Mouse (Mus musculus): ENCODE results near the gene Acot11.

The Acot11 gene

DNA sequence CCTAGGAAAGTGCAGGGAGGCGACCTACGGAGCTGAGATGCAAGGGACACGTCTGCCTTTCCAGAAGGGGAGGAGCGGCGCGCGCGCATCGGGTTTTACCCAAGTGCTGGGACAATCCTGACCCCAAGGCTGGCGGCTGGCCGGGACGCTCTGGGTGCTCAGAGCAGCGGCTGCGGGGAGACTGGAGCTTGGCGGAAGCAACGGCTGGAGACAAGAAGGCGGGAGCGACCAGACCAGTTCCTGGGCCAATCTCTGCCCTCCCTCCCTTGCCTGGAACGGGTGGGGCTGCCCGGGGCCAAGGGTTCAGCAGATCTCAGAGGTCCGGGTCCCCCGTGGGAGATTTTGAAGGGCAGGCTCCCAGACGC, at the start of gene Acot11:
TSS of gene Acot11 (minus strand) at position 89 of the 365 bp plus-strand sequence.
- DNase-seq (ENCODE audit: low read depth), result peak; percentile 37

DNA sequence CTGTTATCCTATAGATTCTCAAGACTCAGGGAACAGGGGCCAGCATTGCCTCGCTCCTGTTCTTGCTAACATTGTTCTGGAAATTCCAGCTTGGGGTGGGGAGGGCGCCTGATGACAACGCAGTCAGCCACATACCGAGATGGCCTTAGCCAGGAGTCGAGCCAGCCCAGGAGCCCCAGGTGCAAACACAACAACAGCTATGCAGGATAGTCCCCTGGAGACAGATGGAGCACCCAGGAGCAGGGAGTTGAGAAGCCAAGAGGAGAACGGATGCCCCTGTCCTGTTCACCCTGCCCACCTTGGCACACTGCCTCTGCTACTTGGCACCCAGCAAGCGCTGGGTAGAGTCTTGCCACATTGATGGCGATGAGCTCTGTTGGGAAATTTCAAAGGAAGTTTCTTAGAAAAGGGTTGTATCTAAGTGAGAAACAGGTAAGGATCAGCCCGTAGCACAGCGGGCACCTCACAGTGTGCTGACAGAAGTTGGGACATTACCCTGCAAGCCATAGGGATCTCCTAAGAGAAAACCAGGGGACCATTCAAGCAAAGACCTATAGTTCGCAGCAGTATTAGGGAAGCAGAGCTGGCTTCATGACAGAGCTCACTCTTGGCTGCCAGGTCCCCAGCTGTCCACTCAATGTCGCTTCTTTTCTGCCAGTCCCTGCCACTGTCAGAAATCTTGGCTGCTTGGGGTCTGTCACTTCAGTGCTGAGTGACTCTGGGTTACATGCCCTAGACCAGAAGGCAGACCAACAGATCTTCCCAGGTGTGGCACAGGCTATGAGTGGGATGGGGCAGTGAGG, 43.7 kb upstream of the Acot11 start:
- DNase-seq (ENCODE audit: low read depth), result no peak

DNA sequence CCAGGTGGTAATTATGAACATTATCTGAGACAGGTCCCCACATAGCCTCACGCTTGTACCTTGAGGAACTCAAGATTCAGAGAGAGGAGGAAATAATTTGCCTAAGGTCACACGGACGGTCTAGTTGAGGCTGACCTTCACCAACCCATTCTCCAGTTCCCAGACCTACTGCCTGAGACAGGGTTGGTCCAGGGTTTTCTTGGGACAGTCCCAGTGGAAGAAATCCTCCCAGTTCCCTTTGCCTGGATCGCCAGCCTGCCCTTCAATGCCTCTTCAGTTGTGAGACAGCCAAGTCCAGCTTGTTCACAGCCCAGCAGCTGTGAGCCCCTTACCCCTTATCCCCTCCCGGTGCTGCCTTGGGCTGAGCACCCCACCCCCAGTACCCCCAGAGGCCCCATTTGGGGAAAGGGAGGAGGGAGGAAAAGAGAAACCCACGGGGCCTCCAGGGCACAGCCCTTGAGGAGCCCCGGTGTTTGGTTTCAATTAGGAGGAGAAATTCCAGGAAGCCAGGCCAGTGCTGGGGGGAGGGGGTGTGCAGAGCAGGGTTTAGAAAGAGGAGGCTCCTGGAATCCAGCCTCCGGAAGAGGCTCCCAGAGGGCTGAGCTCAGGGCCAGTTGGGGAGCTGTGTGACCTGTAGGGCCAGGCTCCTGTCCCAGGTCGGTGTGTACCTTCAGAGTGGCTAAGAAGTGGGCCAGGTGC, 42.9 kb upstream of the Acot11 start:
- DNase-seq (ENCODE audit: low read depth), result no peak

DNA sequence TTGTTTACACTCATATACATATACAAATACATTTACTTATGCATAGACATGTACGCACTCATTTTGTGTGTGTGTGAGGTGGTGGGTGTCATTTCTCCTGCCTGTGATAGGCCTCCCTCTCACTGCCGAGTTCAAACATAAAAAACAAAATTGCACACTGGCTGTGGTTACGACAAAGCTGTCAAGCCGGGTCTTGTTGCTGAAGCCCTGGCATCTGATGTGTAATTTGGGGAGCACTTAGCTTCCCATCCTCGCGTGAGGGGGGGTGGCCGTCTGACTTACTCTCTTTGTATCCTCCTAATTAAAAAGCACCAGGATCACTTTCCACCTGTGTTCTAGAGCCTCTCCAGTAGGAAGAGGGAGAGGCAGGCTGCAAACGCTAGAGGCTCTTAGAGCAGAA, 37.8 kb upstream of the Acot11 start:
- no peak for DNase-seq (ENCODE audit: low read depth)

DNA sequence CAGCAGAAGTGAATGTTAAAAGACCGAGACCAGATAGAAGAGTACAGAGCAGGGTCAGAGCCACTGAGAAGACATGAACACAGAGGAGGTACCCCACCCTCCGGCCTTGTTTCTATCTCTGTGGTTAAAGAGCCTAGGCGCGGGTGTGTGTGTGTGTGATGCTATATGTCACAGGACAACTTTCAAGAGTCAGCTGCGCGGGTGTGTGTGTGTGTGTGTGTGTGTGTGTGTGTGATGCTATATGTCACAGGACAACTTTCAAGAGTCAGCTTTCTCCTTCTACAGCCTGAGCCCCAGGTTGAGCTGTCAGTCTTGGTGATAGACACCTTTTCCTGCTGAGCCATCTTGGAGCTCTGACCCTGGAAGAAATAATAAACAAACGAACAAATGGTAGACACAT, 37.1 kb upstream of the Acot11 start:
- peak; percentile 14 for DNase-seq (ENCODE audit: low read depth)

DNA sequence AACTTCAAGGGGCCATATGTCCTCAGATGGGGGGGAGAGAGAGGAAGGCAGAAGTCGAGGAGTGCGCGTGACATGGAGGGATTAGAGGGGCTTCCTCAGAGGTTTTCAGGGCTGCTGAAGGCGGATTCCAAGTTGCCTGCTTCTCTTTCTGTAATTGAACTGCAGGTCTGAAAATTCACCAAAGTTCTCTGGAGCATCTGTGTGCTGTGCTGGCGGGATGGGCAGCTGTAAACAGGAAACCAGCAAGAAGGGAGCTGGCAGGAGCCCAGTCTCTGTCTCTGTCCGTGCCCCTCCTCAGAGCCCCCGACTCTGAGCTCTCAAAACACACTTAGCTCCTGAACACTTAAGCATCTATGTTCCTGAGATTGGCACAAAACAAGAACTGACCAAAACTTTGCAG, 36.5 kb upstream of the Acot11 start:
- no peak for DNase-seq (ENCODE audit: low read depth)

DNA sequence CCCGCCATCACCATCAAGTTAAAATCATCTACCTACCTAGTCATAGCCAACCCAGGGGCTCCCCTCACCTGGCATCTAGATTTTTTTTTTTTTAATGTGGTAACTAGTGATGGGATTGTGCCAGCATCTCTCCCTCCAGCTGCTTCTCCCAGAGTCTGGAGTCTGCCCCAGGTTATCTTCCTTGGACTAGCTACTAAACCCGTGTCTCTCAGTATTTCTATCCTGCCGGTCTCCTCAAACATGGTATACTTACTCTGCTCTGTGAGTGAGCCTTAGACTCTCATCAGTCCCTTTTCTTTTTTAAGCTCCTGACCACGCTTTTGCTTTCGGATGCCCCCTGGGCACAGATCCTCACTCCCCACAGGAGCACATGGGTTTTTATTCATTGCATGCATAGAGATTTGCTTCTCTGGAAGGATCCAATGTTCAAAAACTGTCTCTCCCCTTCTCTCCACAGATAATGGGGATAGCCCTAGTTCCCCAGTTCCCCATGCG, 35.9 kb upstream of the Acot11 start:
- no peak for DNase-seq (ENCODE audit: low read depth)

DNA sequence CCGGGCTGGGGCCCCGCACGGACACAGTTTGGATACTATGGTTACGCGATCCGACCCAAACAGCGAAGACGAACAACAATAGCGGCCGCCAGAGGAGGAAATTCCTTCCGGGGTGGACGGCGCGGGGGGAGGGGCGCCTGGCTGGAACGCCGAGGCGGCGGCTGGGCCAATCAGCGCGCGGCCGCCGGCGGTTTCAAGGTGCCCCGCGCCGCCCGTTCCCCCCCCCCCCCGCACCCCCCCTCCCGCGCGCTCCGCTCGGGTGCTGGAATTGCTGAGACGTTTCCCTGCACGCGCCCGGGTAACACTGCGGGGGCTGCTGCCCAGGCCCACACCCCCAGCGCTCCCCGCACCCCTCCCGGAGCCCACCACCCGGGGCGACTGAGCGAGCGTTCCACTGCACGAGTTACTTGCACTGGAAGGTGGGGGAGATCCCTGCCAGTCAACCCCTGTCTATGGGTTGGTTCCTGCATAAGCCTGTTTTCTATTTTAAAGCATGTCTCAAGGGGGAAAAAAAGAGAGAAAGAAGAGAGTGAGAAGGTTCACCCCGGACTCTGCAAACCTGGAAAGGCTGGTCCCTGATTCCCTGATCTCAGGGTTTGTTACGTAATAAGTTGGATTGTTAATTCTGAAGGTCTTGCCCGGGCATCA, 35.3 kb upstream of the Acot11 start:
- DNase-seq (ENCODE audit: low read depth), result peak; percentile 64

DNA sequence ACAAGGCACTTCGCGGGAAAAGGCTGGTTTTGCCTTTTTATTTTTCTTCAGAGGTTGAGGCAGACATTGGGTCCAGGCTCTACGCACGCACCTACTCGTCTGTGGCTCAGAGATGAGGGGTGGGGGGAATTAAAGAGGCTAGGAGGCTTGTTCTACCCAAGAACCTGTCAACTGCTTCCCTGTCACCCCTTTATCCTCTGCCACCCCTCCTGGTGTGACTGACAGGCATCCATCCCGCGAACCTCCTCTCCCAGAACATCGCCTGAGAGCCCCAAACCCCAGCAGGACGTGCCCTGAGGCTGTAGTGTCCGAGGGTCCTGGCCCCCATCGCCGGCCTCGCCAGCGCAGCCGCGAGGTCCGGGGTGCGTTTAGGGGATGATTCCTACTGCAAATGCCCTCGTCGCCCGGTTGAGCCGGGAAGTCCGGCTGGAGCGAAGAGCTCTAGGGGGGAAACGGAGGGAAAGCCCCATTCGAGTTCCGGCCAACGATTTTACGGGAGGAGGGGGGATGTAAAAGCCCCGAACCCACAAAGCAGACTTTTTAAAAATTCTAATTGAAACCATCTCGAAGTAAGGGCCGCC, 34.5 kb upstream of the Acot11 start:
- no peak for DNase-seq (ENCODE audit: low read depth)

DNA sequence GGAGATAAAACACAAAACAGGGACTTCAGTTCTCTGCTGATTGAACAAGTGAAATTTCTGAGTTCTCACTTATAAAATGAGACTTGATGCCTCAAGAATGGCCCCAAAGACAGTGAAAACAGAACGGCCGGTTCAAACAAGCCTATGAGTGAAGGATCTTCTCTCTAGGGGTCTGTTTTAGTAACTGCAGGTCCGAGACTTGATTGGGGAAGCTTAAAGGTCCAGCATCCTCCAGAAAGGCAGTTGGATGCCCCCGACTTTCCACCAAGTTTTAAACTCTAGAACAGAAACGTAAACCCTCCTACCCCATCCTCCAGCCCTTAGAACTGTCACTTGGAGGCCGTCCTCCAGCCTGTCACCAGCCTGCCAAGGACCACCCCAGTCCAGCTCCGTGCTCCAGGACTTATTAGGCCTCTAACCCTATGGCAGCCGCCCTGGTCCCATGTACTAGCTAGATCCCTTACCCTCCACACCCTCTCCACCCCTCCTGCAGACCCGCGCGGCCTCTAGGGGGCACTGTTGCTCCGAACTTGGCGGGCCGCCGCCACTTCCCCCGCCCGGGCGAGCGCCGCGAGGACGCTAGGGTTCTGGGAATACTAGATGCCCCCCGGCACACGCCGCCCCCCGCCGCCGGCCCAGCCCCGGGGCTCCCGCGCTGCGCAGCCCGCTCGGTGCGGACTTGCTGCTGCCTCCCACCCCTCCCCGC, 33.9 kb upstream of the Acot11 start:
- DNase-seq (ENCODE audit: low read depth), result peak; percentile 86

DNA sequence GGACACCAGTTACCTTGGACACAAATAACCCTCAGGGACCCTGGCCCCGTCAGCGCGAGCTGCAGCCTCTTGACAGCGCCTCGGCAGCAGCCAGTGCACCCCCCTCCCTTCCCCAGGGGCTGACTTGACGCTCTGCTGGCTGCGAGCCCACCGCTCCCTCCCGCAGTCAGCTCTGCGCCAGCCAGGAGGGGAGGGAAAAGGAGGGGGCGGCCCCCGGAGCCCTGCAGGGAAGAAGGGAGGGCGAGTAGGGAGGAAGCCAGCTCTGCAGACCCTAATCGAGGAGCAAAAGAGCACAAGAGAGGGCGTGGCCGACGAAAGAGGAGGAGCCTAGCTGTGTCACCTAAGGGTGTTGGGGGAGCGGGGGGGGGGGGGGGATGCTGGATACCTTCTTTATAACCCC, 33.2 kb upstream of the Acot11 start:
- DNase-seq (ENCODE audit: low read depth), result peak; percentile 35

DNA sequence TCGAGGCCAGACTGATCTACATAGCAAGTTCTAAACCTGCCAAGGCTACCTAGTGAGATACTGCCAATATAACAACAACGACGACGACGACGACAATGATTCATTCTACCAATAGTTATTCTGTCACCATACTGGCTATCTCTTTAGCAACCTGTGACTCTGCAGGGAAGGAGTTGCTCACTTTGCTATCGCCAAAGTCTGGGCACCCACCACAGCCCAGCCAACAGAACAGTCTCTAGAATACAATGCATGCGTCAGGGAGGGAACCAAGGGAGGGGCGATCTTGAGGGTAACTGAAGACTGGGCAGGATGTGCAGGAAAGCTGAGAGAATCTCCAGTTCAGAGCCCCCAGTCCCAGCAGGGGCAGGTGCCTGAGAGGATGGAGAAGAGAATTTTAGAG, 32.6 kb upstream of the Acot11 start:
- peak; percentile 29 for DNase-seq (ENCODE audit: low read depth)

DNA sequence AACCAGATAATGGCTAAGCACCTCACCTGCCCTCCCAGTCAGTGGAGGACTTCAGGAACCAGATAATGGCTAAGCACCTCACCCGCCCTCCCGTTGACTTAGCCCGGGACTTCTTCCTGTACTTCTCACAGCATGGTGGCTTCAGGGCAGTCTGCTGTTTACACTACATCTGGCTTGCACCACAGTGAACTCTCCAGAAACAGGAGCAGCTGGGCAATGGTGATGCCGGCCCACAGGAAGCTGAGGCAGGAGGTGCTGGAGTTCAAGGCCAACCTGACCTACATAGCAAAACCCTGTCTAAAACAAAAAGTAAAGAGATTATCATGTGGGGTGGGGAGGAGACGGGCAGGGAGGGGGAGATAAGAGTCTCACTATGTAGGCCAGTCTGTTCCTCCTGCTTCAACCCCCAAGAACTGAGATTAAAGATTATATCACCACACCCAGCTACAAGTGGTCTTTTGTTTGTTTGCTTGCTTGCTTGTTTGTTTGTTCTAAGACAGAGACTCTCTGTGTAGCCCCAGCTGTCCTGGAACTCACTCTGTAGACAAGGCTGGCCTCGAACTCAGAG, 25.8 kb upstream of the Acot11 start:
- peak; percentile 93 for DNase-seq (ENCODE audit: low read depth)

DNA sequence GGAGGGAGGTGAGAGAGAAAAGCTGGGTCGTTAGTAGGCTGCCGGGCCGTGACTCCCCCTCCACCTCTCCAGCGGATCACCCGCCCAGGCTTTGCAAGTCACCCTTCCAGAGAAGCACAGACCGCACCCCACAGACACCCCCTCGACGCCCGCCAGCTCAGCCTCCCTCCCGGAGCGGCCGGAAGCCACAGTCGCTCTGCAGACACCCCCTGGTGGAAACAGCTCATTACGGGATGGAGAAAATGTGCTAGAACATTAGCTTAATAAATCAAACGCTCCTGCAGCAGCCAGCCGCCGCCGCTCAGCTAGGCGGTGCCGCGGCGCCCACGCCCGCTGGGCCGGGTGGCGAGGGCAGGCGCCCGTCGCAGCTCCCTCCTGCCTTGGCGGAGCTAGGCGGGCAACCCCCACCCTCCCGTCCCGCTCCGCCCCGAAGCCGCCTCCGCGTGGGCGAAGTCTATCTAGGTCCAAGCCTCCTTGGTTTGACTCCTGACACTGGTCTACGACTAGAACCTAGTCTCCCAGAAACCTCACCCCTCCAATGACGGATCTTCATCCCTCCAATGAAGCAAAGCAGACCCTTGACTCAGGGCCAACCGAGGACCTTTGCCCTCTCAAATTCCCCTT, 23.1 kb upstream of the Acot11 start:
- DNase-seq (ENCODE audit: low read depth), result peak; percentile 95

DNA sequence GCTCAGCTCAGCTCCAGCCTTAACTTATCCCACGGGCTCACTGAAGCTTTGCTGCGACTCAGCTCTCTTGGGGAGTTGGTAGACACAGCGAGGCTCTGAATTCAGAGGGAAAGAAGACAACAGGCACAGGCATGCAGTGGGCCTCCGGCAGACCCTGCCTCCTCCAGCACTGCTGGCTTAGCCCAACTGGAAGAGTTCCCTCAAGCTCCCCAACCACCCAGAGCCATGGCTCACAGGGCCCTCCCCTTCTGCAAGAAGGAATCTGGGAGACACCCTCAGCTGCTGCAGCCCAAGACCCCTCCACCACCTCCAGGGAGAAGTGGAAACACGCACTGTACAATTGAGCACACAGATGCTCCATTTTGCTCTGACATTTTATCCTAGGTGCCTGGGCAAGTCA, 20.4 kb upstream of the Acot11 start:
- DNase-seq (ENCODE audit: low read depth), result no peak

DNA sequence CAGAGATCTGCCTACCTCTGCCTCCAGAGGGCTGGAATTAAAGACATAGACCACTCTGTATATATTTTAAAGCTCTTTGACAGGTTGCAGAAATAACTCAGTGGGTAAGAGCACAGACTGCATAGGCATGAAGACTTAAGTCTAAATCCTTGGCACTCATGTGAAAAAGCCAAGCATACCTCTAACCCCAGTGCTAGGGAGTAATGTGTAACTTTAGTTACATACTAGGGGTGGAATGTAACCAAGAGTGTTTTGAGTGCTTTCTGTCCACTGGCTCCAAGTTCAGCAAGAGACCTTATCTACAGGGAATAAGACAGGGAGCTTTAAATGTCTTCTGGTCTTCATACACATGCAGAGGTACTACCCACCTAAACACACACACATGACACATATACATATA, 14.6 kb upstream of the Acot11 start:
- no peak for DNase-seq (ENCODE audit: low read depth)

DNA sequence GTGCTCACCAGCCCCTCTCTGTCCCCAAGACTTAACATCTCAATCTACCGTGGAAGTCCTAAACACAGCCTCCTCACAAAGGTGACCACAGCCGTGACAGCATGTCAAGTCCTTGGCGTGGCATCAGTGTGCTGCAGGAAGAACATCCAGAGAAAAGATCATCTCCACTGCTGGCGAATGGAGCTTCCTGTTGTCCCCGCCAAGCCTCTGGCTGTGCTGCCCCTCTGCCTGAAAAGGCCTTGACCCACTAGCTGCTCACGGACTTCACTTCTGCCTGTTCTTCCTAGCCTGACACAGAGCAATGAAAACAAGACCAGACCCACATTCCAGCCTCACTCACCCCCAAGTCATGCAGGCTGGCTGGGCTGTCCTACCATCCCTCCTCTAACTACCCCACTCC, 13.5 kb upstream of the Acot11 start:
- DNase-seq (ENCODE audit: low read depth), result no peak

DNA sequence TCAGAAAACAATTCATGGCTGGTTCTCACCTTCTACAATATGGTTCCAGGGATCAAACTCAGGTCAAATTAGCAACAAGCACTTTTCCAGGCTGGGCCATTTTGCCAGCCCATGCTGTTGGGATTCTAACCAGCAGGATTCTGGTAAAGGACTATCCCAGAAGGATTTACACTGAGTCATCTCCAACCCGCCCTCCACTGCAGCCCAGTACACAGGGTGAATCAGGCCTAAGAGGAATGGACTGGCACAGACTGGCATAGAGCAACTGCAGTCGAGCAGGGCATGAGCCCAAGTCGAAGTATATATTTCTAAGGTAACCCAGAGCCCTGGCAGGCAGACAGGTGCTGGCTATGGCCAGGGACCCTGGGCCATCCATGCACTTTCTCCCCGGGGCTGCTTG, 12.2 kb upstream of the Acot11 start:
- DNase-seq (ENCODE audit: low read depth), result no peak

DNA sequence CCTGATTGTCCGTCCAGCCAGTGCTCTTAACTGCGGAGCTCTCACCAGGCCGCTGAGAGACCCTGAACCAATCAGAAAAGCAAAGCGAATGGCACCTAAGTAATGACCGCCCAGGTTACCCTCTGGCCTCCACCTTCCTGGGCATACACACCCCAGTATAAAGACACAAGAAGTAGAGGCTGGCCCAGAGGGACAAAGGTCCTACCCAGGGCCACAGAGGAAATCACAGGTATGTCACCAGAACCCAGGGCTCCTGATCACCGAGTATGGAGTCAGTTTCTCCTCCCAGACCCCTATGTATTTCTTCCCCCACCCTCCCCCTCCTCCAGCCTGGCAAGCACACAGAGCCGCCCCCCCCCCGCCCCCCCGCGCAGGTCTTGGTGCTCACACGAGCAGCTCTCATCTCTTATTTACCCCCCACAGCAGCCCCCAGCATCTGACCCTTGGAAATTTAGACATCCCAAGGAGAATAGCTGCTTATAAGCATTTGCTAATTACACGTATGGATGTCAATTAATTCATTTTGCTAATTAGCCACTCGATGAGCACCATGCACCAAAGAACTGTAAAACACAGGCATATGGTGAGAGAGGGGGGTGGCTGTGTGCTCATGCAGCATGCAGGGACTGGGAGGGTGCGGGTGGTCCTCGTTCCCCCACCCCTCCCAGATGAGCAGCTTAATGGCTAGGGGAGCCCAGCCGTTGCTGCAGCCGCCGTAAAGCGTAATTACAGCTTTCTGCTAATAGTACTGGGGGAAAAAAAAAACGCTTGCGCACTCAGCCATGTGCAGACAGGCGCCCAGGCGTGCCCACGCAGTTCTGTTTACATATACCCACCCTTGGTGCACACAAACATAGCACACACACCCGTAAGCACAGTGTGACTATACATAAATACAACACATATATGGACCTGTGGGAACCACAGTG, 10.9 kb upstream of the Acot11 start:
- no peak for DNase-seq (ENCODE audit: low read depth)

DNA sequence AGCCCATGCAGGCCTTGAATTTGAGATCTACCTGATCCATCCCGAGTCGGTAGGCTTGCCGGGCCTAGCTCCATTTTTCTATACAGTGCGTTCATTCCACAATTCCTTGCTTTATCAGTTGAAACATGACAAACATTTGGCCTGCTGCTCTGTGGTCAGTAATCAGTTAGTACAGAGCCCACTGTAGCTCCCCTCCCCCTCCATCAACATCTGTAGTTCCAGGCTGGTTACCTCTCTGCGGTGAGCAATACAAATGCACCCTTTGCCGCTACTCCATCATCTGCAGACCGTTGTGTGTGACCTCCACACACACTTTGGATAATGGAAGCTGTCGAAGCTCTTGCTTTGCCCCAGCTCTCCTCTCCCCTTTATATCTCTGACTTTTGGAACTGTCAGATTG, 6.4 kb upstream of the Acot11 start:
- DNase-seq (ENCODE audit: low read depth), result no peak
